Mouse (Mus musculus) embryo, embryonic 10.5 days (tissue): ENCODE data around the gene Phospho2.
"Not testable (repeated sequence)": the region's sequence is repeated elsewhere in the genome, so short reads cannot be mapped to it uniquely, and the experiment has no call there.

Source experiments
- DNase-seq: peaks from one replicate; pipeline ENCODE4 v3.0.0-alpha.2; 2015; ENCODE audit warnings: low spot score

Gene Phospho2

GRCm38 (mm10) chr2:69789429-69790069 is at the start of gene Phospho2, which contains the start of gene Ccdc173:
TSS of gene Phospho2 (plus strand) at chr2:69789623.
TSS of gene Ccdc173 (minus strand) at chr2:69789575.
- DNase-seq = peak; percentile 99

GRCm38 (mm10) chr2:69745091-69745490 is 44.3 kb upstream of the Phospho2 start:
- DNase-seq = no peak

GRCm38 (mm10) chr2:69760980-69761379 is 28.4 kb upstream of the Phospho2 start:
- DNase-seq = peak; percentile 49

- DNase-seq = no peak
Observed at GRCm38 (mm10) chr2:69763340-69763739, 26.1 kb upstream of the Phospho2 start.

- DNase-seq = no peak
Observed at GRCm38 (mm10) chr2:69764716-69765115, 24.7 kb upstream of the Phospho2 start.

- no peak for DNase-seq
Observed at GRCm38 (mm10) chr2:69773331-69773730, 16.1 kb upstream of the Phospho2 start.

GRCm38 (mm10) chr2:69777985-69778835 is 11.2 kb upstream of the Phospho2 start:
- no peak for DNase-seq

GRCm38 (mm10) chr2:69778836-69779177 is 10.6 kb upstream of the Phospho2 start:
- DNase-seq = peak; percentile 35

- DNase-seq = no peak
Observed at GRCm38 (mm10) chr2:69788974-69789373, 449 bp upstream of the Phospho2 start.

- peak; percentile 95 for DNase-seq
Observed at GRCm38 (mm10) chr2:69790285-69790684, 862 bp downstream of the Phospho2 start.

- DNase-seq = no peak
Observed at GRCm38 (mm10) chr2:69790722-69791121, 1.3 kb downstream of the Phospho2 start.

- DNase-seq = peak; percentile 64
Observed at GRCm38 (mm10) chr2:69802911-69803312, 13.5 kb downstream of the Phospho2 start.

- no peak for DNase-seq
Observed at GRCm38 (mm10) chr2:69803756-69804155, 14.3 kb downstream of the Phospho2 start.

GRCm38 (mm10) chr2:69804663-69805062 is 15.2 kb downstream of the Phospho2 start:
- DNase-seq = not testable (repeated sequence)

GRCm38 (mm10) chr2:69810169-69810568 is 20.7 kb downstream of the Phospho2 start:
- DNase-seq = no peak

GRCm38 (mm10) chr2:69811349-69811748 is 21.9 kb downstream of the Phospho2 start:
- not testable (repeated sequence) for DNase-seq

GRCm38 (mm10) chr2:69816575-69816974 is 27.2 kb downstream of the Phospho2 start:
- DNase-seq = no peak

GRCm38 (mm10) chr2:69818350-69819085 is 29.1 kb downstream of the Phospho2 start:
- no peak for DNase-seq

GRCm38 (mm10) chr2:69820201-69820600 is 30.8 kb downstream of the Phospho2 start:
- DNase-seq = no peak

GRCm38 (mm10) chr2:69821711-69822110 is 32.3 kb downstream of the Phospho2 start, which contains the start of gene Klhl23:
TSS of gene Klhl23 (plus strand) at chr2:69821944.
- peak; percentile 53 for DNase-seq

- DNase-seq = peak; percentile 75
Observed at GRCm38 (mm10) chr2:69822361-69823128, 33.1 kb downstream of the Phospho2 start.
